Mouse (Mus musculus) CH12.LX (cell line): Measurements from ENCODE around the gene U2surp. TPM values are rescaled to one million over a fixed set of nuclear protein-coding genes. Genes with fewer than 3 reads are reported as not detected.

Experiments used
- DNase-seq: peaks from one replicate; pipeline ENCODE4 v3.0.0-alpha.2; 2013; ENCODE audit errors: extremely low read depth
- H3K27ac ChIP-seq: 2 replicates; pipeline ENCODE4 v1.5.1; 2012; ENCODE audit warnings: low read depth, mild to moderate bottlenecking, control low read depth, moderate library complexity; ENCODE audit not compliant: insufficient read depth
- H3K27me3 ChIP-seq: replicated peaks from 2 replicates; pipeline ENCODE3; 2012; ENCODE audit warnings: inconsistent platforms
- H3K36me3 ChIP-seq, 2 experiments: replicated peaks in 1 of 2; 2 replicates each; pipeline versions ENCODE3 to v1.6.1; 2012; ENCODE audit warnings: inconsistent platforms in 1 of 2, low read length in 1 of 2, mild to moderate bottlenecking in 1 of 2, mixed read lengths in 1 of 2, moderate library complexity in 1 of 2; ENCODE audit not compliant: control insufficient read depth in 1 of 2, insufficient read depth in 1 of 2
- H3K4me1 ChIP-seq, 2 experiments: 2 replicates each; pipeline ENCODE4 v1.6.1; 2012; ENCODE audit warnings: inconsistent platforms in 1 of 2, moderate library complexity in 1 of 2; ENCODE audit not compliant: insufficient read depth in 2 of 2, control insufficient read depth in 1 of 2
- H3K4me2 ChIP-seq: 2 replicates; pipeline ENCODE4 v1.6.1; 2012; ENCODE audit warnings: low read depth, mild to moderate bottlenecking, control low read depth; ENCODE audit not compliant: poor library complexity, insufficient read depth, severe bottlenecking
- H3K4me3 ChIP-seq, 3 experiments: fragments of 150-350 bp in 1 of 3; sonication (generic) in 1 of 3; replicated peaks in 1 of 3; 2 replicates each; pipeline versions ENCODE3 to v1.5.1; 2011 to 2012; ENCODE audit warnings: low read depth in 2 of 3, low read length in 2 of 3, mild to moderate bottlenecking in 2 of 3, moderate library complexity in 2 of 3, control low read depth in 1 of 3, improper control_type of control experiment in 1 of 3, inconsistent platforms in 1 of 3, mixed read lengths in 1 of 3; ENCODE audit not compliant: poor library complexity in 1 of 3
- H3K79me2 ChIP-seq: replicated peaks from 2 replicates; pipeline ENCODE4 v1.6.1; 2012; ENCODE audit warnings: mild to moderate bottlenecking, moderate library complexity; ENCODE audit not compliant: control insufficient read depth, poor library complexity, insufficient read depth, severe bottlenecking; ENCODE audit errors: extremely low read depth
- H3K9ac ChIP-seq: 2 replicates; pipeline ENCODE4 v1.6.1; 2012; ENCODE audit warnings: low read depth, mild to moderate bottlenecking, control low read depth, moderate library complexity; ENCODE audit not compliant: insufficient read depth
- H3K9me3 ChIP-seq: replicated peaks from 2 replicates; pipeline ENCODE3; 2012; ENCODE audit warnings: low read length, inconsistent platforms, mixed read lengths
- CHD1 ChIP-seq: IDR thresholded peaks from 2 replicates; pipeline ENCODE4 v1.6.1; 2012; ENCODE audit warnings: low read depth, low read length, improper control_type of control experiment, inconsistent platforms
- CHD2 ChIP-seq: IDR thresholded peaks from 2 replicates; pipeline ENCODE4 v1.6.1; 2011; ENCODE audit warnings: low read length, improper control_type of control experiment
- CTCF ChIP-seq, 2 experiments: IDR thresholded peaks in 1 of 2; conservative IDR thresholded peaks in 1 of 2; 2 replicates each; pipeline ENCODE4 v1.5.1; 2011 to 2012; ENCODE audit warnings: low read depth in 2 of 2, low read length in 2 of 2, improper control_type of control experiment in 1 of 2, inconsistent platforms in 1 of 2, mild to moderate bottlenecking in 1 of 2, moderate library complexity in 1 of 2
- E2F4 ChIP-seq: IDR thresholded peaks from 2 replicates; pipeline ENCODE4 v1.6.1; 2011; ENCODE audit warnings: low read depth, low read length, improper control_type of control experiment; ENCODE audit not compliant: insufficient replicate concordance
- ELF1 ChIP-seq: IDR thresholded peaks from 2 replicates; pipeline ENCODE4 v1.6.1; 2014; ENCODE audit warnings: low read depth, mild to moderate bottlenecking, inconsistent platforms, low read length, improper control_type of control experiment
- EP300 ChIP-seq: IDR thresholded peaks from 2 replicates; pipeline ENCODE4 v1.6.1; 2011; ENCODE audit warnings: low read length, improper control_type of control experiment
- ETS1 ChIP-seq: conservative IDR thresholded peaks from 2 replicates; pipeline ENCODE4 v1.6.1; 2012; ENCODE audit warnings: low read depth, mild to moderate bottlenecking, inconsistent platforms, low read length, improper control_type of control experiment, moderate library complexity
- JUN ChIP-seq: IDR thresholded peaks from 2 replicates; pipeline ENCODE4 v1.6.1; 2011; ENCODE audit warnings: low read depth, mild to moderate bottlenecking, low read length, improper control_type of control experiment, moderate library complexity; ENCODE audit not compliant: insufficient read depth
- JUND ChIP-seq: conservative IDR thresholded peaks from 2 replicates; pipeline ENCODE4 v1.6.1; 2011; ENCODE audit warnings: low read depth, low read length, improper control_type of control experiment
- KAT2A ChIP-seq: IDR thresholded peaks from 2 replicates; pipeline ENCODE4 v1.6.1; 2012; ENCODE audit warnings: low read length, improper control_type of control experiment, inconsistent platforms; ENCODE audit not compliant: insufficient replicate concordance
- MAFK ChIP-seq: IDR thresholded peaks from 2 replicates; pipeline ENCODE4 v1.6.1; 2011; ENCODE audit warnings: low read length, improper control_type of control experiment; ENCODE audit not compliant: insufficient replicate concordance
- MAX ChIP-seq: IDR thresholded peaks from 2 replicates; pipeline ENCODE4 v1.6.1; 2011; ENCODE audit warnings: low read length, improper control_type of control experiment
- MAZ ChIP-seq: IDR thresholded peaks from 2 replicates; pipeline ENCODE4 v1.6.1; 2012; ENCODE audit warnings: low read depth, mild to moderate bottlenecking, inconsistent platforms, low read length, improper control_type of control experiment, moderate library complexity
- MEF2A ChIP-seq: IDR thresholded peaks from 2 replicates; pipeline ENCODE4 v1.6.1; 2014; ENCODE audit warnings: low read depth, mild to moderate bottlenecking, inconsistent platforms, low read length, improper control_type of control experiment, borderline replicate concordance
- MYC ChIP-seq: IDR thresholded peaks from 2 replicates; pipeline ENCODE4 v1.6.1; 2011; ENCODE audit warnings: low read depth, mild to moderate bottlenecking, improper control_type of control experiment, low read length
- NELFE ChIP-seq: IDR thresholded peaks from 2 replicates; pipeline ENCODE4 v1.6.1; 2011; ENCODE audit warnings: low read depth, low read length, improper control_type of control experiment
- NRF1 ChIP-seq: IDR thresholded peaks from 2 replicates; pipeline ENCODE4 v1.6.1; 2014; ENCODE audit warnings: low read depth, mild to moderate bottlenecking, inconsistent platforms, low read length, improper control_type of control experiment, moderate library complexity
- PAX5 ChIP-seq: IDR thresholded peaks from 2 replicates; pipeline ENCODE4 v1.6.1; 2012; ENCODE audit warnings: low read length, inconsistent platforms, mixed read lengths
- POLR2A ChIP-seq: IDR thresholded peaks from 2 replicates; pipeline ENCODE4 v1.6.1; 2011; ENCODE audit warnings: low read depth, mild to moderate bottlenecking, improper control_type of control experiment, low read length
- POLR2AphosphoS2 ChIP-seq: IDR thresholded peaks from 2 replicates; pipeline ENCODE4 v1.6.1; 2011; ENCODE audit warnings: low read depth, low read length, improper control_type of control experiment
- RAD21 ChIP-seq: IDR thresholded peaks from 2 replicates; pipeline ENCODE4 v1.6.1; 2011; ENCODE audit warnings: low read depth, mild to moderate bottlenecking, low read length, improper control_type of control experiment, moderate library complexity
- RCOR1 ChIP-seq: conservative IDR thresholded peaks from 2 replicates; pipeline ENCODE4 v1.6.1; 2012; ENCODE audit warnings: low read depth, mild to moderate bottlenecking, inconsistent platforms, low read length, improper control_type of control experiment
- SIN3A ChIP-seq: IDR thresholded peaks from 2 replicates; pipeline ENCODE4 v1.6.1; 2012; ENCODE audit warnings: low read length, improper control_type of control experiment, inconsistent platforms
- UBTF ChIP-seq: IDR thresholded peaks from 2 replicates; pipeline ENCODE4 v1.6.1; 2012; ENCODE audit warnings: low read depth, mild to moderate bottlenecking, inconsistent platforms, low read length, improper control_type of control experiment, moderate library complexity
- USF1 ChIP-seq: IDR thresholded peaks from 2 replicates; pipeline ENCODE4 v1.6.1; 2014; ENCODE audit warnings: low read depth, mild to moderate bottlenecking, inconsistent platforms, low read length, improper control_type of control experiment
- USF2 ChIP-seq: conservative IDR thresholded peaks from 2 replicates; pipeline ENCODE4 v1.6.1; 2011; ENCODE audit warnings: low read depth, low read length, improper control_type of control experiment
- ZMIZ1 ChIP-seq: IDR thresholded peaks from 2 replicates; pipeline ENCODE4 v1.6.1; 2012; ENCODE audit warnings: low read depth, mild to moderate bottlenecking, inconsistent platforms, low read length, improper control_type of control experiment
- dilution Hi-C: fragments of 300-500 bp; cut with MboI; formaldehyde crosslinking; loops from 2 replicates; pipeline ENCODE4 v1.14.3; 2020; ENCODE audit warnings: low sequenced_read_pairs; ENCODE audit not compliant: extremely low pct_unique_long_range_greater_than_20kb, extremely low pct_ligation_motif_present
- in situ Hi-C: fragments of 300-500 bp; cut with MboI; formaldehyde crosslinking; loops from 3 replicates; pipeline ENCODE4 v1.14.3; 2019; ENCODE audit warnings: low sequenced_read_pairs, low pct_ligation_motif_present, low pct_unique_long_range_greater_than_20kb, mixed read lengths
- polyA plus RNA-seq: library from polyadenylated mRNA; unstranded; fragments of >175 nt; gene quantifications from 2 replicates; pipeline ENCODE4 v1.2.1, GENCODE M21; 2012; ENCODE audit warnings: low read depth; ENCODE audit not compliant: insufficient read length
- total RNA-seq, 2 experiments: library from RNA; depleted of rRNA; stranded (reverse); fragments of 300-350 nt in 1 of 2; fragments of >200 nt in 1 of 2; gene quantifications; 2 replicates each; pipeline ENCODE4 v1.2.3; 2012 to 2014

Gene U2surp
- total and polyA plus RNA-seq, 3 experiments, result 46.5 to 103 (median 87.7) TPM

- peak; percentile 66 for TF ChIP-seq USF2
Observed at GRCm38 (mm10) chr9:95511472-95512330, at the start of gene U2surp (continued).

- in situ Hi-C loops, result no loop called here
- no peak overlapping the region for H3K27ac ChIP-seq
- peaks cover 0 to 7% of the 10 kb centered on the region in 2 experiments; a peak in 2 of 4 replicates for H3K4me1 ChIP-seq
Observed at GRCm38 (mm10) chr9:95559936-95560735, 48.3 kb upstream of the U2surp start.

GRCm38 (mm10) chr9:95559059-95559935, 47.5 kb upstream of the U2surp start, which contains the start of gene Paqr9:
Gene Paqr9, plus strand, starts transcription at chr9:95559657.
- DNase-seq, result no peak

More at GRCm38 (mm10) chr9:95559936-95560735, 48.3 kb upstream of the U2surp start:
- Histone ChIP-seq H3K27me3 (no peaks in the 10 kb centered on the region), H3K9me3 (peaks cover 12% of the 10 kb centered on the region), H3K79me2 (no peaks in the 10 kb centered on the region), H3K9ac (no peak overlapping the region)
- dilution Hi-C loops, result no loop called here
- no peak for TF ChIP-seq MAX
- no peak for TF ChIP-seq CTCF (conservative IDR thresholded peaks at IDR 0.05 in 1 of 2, IDR thresholded peaks at IDR 0.05 in 1 of 2; ENCODE audit: low read depth in 2 of 2, low read length in 2 of 2)
- no peak for TF ChIP-seq MAZ
- TF ChIP-seq NRF1, result no peak
- no peak for TF ChIP-seq E2F4
- no peak for TF ChIP-seq RAD21
- no peak for TF ChIP-seq RCOR1
- TF ChIP-seq MEF2A, result no peak
- no peak for TF ChIP-seq NELFE
- TF ChIP-seq PAX5, result no peak
- no peak for TF ChIP-seq ZMIZ1
- no peak for TF ChIP-seq MAFK
- no peak for TF ChIP-seq CHD2
- TF ChIP-seq ETS1, result no peak
- TF ChIP-seq USF1, result no peak
- no peak for TF ChIP-seq USF2
- TF ChIP-seq POLR2A, result no peak
- no peak for TF ChIP-seq EP300
- no peak for TF ChIP-seq UBTF
- TF ChIP-seq, all 38 proteins: peak for 0
- Histone ChIP-seq H3K4me3 (no peak overlapping the region), H3K36me3 (no peaks in the 10 kb centered on the region), H3K4me2 (no peak overlapping the region)
- no peak for DNase-seq

More at GRCm38 (mm10) chr9:95559059-95559935, 47.5 kb upstream of the U2surp start, which contains the start of gene Paqr9:
- peaks cover 0 to 5% of the 10 kb centered on the region in 2 experiments; a peak in 2 of 4 replicates for H3K4me1 ChIP-seq
- TF ChIP-seq USF2 (no peak), SIN3A (no peak), JUN (no peak), MAFK (no peak), JUND (no peak), KAT2A (no peak), MYC (no peak), POLR2AphosphoS2 (no peak), ELF1 (no peak), CHD1 (no peak)
- dilution Hi-C loops, result no loop called here
- no peaks in the 10 kb centered on the region for H3K36me3 ChIP-seq
- H3K9me3 ChIP-seq, result peaks cover 12% of the 10 kb centered on the region
- in situ Hi-C loops, result no loop called here
- H3K79me2 ChIP-seq, result no peaks in the 10 kb centered on the region
- no peaks in the 10 kb centered on the region for H3K27me3 ChIP-seq
- H3K4me2 ChIP-seq, result no peak within 1 kb of the TSS
- H3K9ac ChIP-seq, result no peak within 1 kb of the TSS
- H3K4me3 ChIP-seq, result no peak within 1 kb of the TSS
- no peak within 1 kb of the TSS for H3K27ac ChIP-seq
